Mouse (Mus musculus) midbrain, embryonic 11.5 days (tissue): Measurements from ENCODE around the gene Agfg2. TPM values are rescaled to one million over a fixed set of nuclear protein-coding genes. Genes with fewer than 3 reads are reported as not detected.
A peak's percentile ranks its signal among the peaks of the same experiment; 100 is the strongest.

Experiments used
- ATAC-seq: fragments of 200-750 bp; cut with Nextera tagmentation; 2 replicates; pipeline ENCODE4 v1.8.0; 2017; ENCODE audit warnings: moderate TSS enrichment, moderate library complexity; ENCODE audit not compliant: low FRiP score
- DNase-seq: peaks from one replicate; pipeline ENCODE4 v3.0.0; 2015; ENCODE audit warnings: low spot score; ENCODE audit errors: missing footprints
- H3K27ac ChIP-seq: fragments of 300-500 bp; sonication (generic); 2 replicates; pipeline ENCODE4 v1.5.1; 2014; ENCODE audit warnings: low read depth, low read length
- H3K27me3 ChIP-seq: fragments of 300-500 bp; sonication (generic); 2 replicates; pipeline ENCODE4 v1.6.1; 2014; ENCODE audit warnings: mild to moderate bottlenecking, low read length, moderate library complexity, mixed read lengths; ENCODE audit not compliant: control insufficient read depth, insufficient read depth
- H3K36me3 ChIP-seq: fragments of 300-500 bp; sonication (generic); 2 replicates; pipeline ENCODE4 v1.6.1; 2014; ENCODE audit warnings: mild to moderate bottlenecking, low read length, moderate library complexity, mixed read lengths; ENCODE audit not compliant: control insufficient read depth, insufficient read depth
- H3K4me1 ChIP-seq: fragments of 300-500 bp; sonication (generic); 2 replicates; pipeline ENCODE4 v1.6.1; 2014; ENCODE audit warnings: low read length; ENCODE audit not compliant: control insufficient read depth, insufficient read depth
- H3K4me2 ChIP-seq: fragments of 300-500 bp; sonication (generic); 2 replicates; pipeline ENCODE4 v1.6.1; 2014; ENCODE audit warnings: mild to moderate bottlenecking, moderate library complexity
- H3K4me3 ChIP-seq: fragments of 300-500 bp; sonication (generic); 2 replicates; pipeline ENCODE4 v1.5.1; 2014; ENCODE audit warnings: low read depth, low read length
- H3K9ac ChIP-seq: fragments of 300-500 bp; sonication (generic); 2 replicates; pipeline ENCODE4 v1.6.1; 2014; ENCODE audit warnings: low read length
- H3K9me3 ChIP-seq: fragments of 300-500 bp; sonication (generic); 2 replicates; pipeline ENCODE4 v1.6.1; 2016; ENCODE audit warnings: low read length; ENCODE audit not compliant: control insufficient read depth
- WGBS: fragments of 180-500 bp; shearing (Covaris S2); extraction: QIAGEN DNeasy Blood & Tissue Kit; methylation state at CpG from one replicate; pipeline ENCODE4 v1.1.7; 2014; 5-methylcytosine and 5-hydroxymethylcytosine counted together
- polyA plus RNA-seq: library from polyadenylated mRNA; unstranded; fragments of >200 nt; fragmentation: Nextera tagmentation; extraction: Ambion mirVana; gene quantifications from 2 replicates; pipeline ENCODE4 v1.2.1, GENCODE M21; 2014

The Agfg2 gene
- polyA plus RNA-seq, 1 experiment from 2014 or later, result 14.9 TPM

GRCm38 (mm10) chr5:137642886-137643285 lies 41.6 kb downstream of the Agfg2 start:
- WGBS, result 58% methylated on average over 4 of the region's 4 CpGs
- H3K36me3 ChIP-seq, result peaks cover 25% of the 10 kb centered on the region
- H3K4me2 ChIP-seq, result no peak overlapping the region
- no peak overlapping the region for H3K4me3 ChIP-seq
- no peak overlapping the region for H3K27ac ChIP-seq
- peaks cover 27% of the 10 kb centered on the region for H3K27me3 ChIP-seq
- ATAC-seq (no peak), DNase-seq (no peak)
- H3K9ac ChIP-seq, result no peak overlapping the region
- H3K9me3 ChIP-seq, result no peaks in the 10 kb centered on the region
- H3K4me1 ChIP-seq, result 0 out of 2 replicates have a peak, but pooled peaks cover 2% of the 10 kb centered on the region

GRCm38 (mm10) chr5:137641054-137641453 lies 43.5 kb downstream of the Agfg2 start, which contains the start of gene Sap25:
Gene Sap25, plus strand, starts transcription at chr5:137641334.
- ATAC-seq (no peak), DNase-seq (peak; percentile 74)
- Histone ChIP-seq H3K9ac (no peak within 1 kb of the TSS), H3K4me2 (no peak within 1 kb of the TSS), H3K27ac (no peak within 1 kb of the TSS), H3K27me3 (peaks cover 24% of the 10 kb centered on the region), H3K36me3 (peaks cover 28% of the 10 kb centered on the region), H3K9me3 (no peaks in the 10 kb centered on the region), H3K4me3 (no peak within 1 kb of the TSS), H3K4me1 (0 out of 2 replicates have a peak, but pooled peaks cover 2% of the 10 kb centered on the region)
- WGBS, result 83% methylated on average over 19 of the region's 19 CpGs

- 85% methylated on average over 7 of the region's 7 CpGs for WGBS
- peaks cover 28% of the 10 kb centered on the region for H3K36me3 ChIP-seq
Observed at GRCm38 (mm10) chr5:137639472-137639871, 45.1 kb downstream of the Agfg2 start.

GRCm38 (mm10) chr5:137633397-137634084 lies 51.0 kb downstream of the Agfg2 start:
- Histone ChIP-seq H3K4me2 (no peak overlapping the region), H3K9me3 (no peaks in the 10 kb centered on the region), H3K27ac (no peak overlapping the region), H3K36me3 (peaks cover 6% of the 10 kb centered on the region), H3K9ac (no peak overlapping the region), H3K4me3 (no peak overlapping the region), H3K27me3 (no peaks in the 10 kb centered on the region), H3K4me1 (peaks cover 20% of the 10 kb centered on the region)
- DNase-seq, result no peak
- WGBS, result 83% methylated on average over 12 of the region's 12 CpGs
- no peak for ATAC-seq

More at GRCm38 (mm10) chr5:137639472-137639871, 45.1 kb downstream of the Agfg2 start:
- DNase-seq (no peak), ATAC-seq (no peak)
- Histone ChIP-seq H3K4me1 (no peaks in the 10 kb centered on the region), H3K4me2 (no peak overlapping the region), H3K9me3 (no peaks in the 10 kb centered on the region), H3K9ac (no peak overlapping the region), H3K27ac (no peak overlapping the region), H3K27me3 (peaks cover 8% of the 10 kb centered on the region), H3K4me3 (no peak overlapping the region)

- Histone ChIP-seq H3K4me1 (peaks cover 20% of the 10 kb centered on the region), H3K4me3 (no peak overlapping the region), H3K4me2 (no peak overlapping the region), H3K9ac (no peak overlapping the region), H3K36me3 (no peaks in the 10 kb centered on the region; the same call in 1 of the 2 replicates), H3K27me3 (no peaks in the 10 kb centered on the region), H3K27ac (no peak overlapping the region), H3K9me3 (no peaks in the 10 kb centered on the region)
- WGBS, result 72% methylated on average over 4 of the region's 4 CpGs
- DNase-seq (no peak), ATAC-seq (no peak)
Observed at GRCm38 (mm10) chr5:137631591-137631990, 52.9 kb downstream of the Agfg2 start.

- H3K9ac ChIP-seq, result no peak overlapping the region
- no peak overlapping the region for H3K4me3 ChIP-seq
- no peaks in the 10 kb centered on the region for H3K27me3 ChIP-seq
- no peaks in the 10 kb centered on the region for H3K9me3 ChIP-seq
- peaks cover 20% of the 10 kb centered on the region for H3K4me1 ChIP-seq
- no peaks in the 10 kb centered on the region; the same call in 1 of the 2 replicates for H3K36me3 ChIP-seq
- ATAC-seq (no peak), DNase-seq (peak; percentile 75)
- WGBS, result 69% methylated on average over 9 of the region's 9 CpGs
- no peak overlapping the region for H3K27ac ChIP-seq
- H3K4me2 ChIP-seq, result no peak overlapping the region
Observed at GRCm38 (mm10) chr5:137631171-137631570, 53.4 kb downstream of the Agfg2 start.

- WGBS, result 63% methylated on average over 3 of the region's 3 CpGs
- Histone ChIP-seq H3K27ac (0 out of 2 replicates have a peak overlapping the region, but pooled peaks have one; percentile 4), H3K9ac (no peak overlapping the region), H3K4me2 (peak overlapping the region; percentile 61), H3K4me1 (peaks cover 20% of the 10 kb centered on the region), H3K4me3 (peak overlapping the region; percentile 75), H3K9me3 (no peaks in the 10 kb centered on the region), H3K36me3 (no peaks in the 10 kb centered on the region; the same call in 1 of the 2 replicates), H3K27me3 (no peaks in the 10 kb centered on the region)
- ATAC-seq (no peak), DNase-seq (peak; percentile 79)
Observed at GRCm38 (mm10) chr5:137630602-137631001, 53.9 kb downstream of the Agfg2 start.

- no peak for DNase-seq
- Histone ChIP-seq H3K27ac (0 out of 2 replicates have a peak overlapping the region, but pooled peaks have one; percentile 4), H3K4me2 (peak overlapping the region; percentile 61), H3K4me1 (peaks cover 20% of the 10 kb centered on the region), H3K4me3 (peak overlapping the region; percentile 75), H3K9me3 (no peaks in the 10 kb centered on the region), H3K27me3 (no peaks in the 10 kb centered on the region), H3K9ac (peak overlapping the region; percentile 81), H3K36me3 (no peaks in the 10 kb centered on the region)
- no peak for ATAC-seq
- WGBS, result 25% methylated on average over 6 of the region's 6 CpGs
Observed at GRCm38 (mm10) chr5:137629906-137630545, 54.5 kb downstream of the Agfg2 start.

- under 1% methylated on average over 23 of the region's 23 CpGs for WGBS
- ATAC-seq, result peak; percentile 64
- Histone ChIP-seq H3K9me3 (no peaks in the 10 kb centered on the region), H3K27ac (peak overlapping the region; percentile 89), H3K4me2 (peak overlapping the region; percentile 61), H3K27me3 (no peaks in the 10 kb centered on the region), H3K4me3 (peak overlapping the region; percentile 75), H3K9ac (peak overlapping the region; percentile 81), H3K4me1 (peaks cover 20% of the 10 kb centered on the region), H3K36me3 (no peaks in the 10 kb centered on the region)
- DNase-seq, result peak; percentile 96
Observed at GRCm38 (mm10) chr5:137629306-137629721, 55.2 kb downstream of the Agfg2 start.
